Mouse (Mus musculus) hindbrain, embryonic 15.5 days (tissue): ENCODE measurements around the gene Rab9. TPM values are rescaled to one million over a fixed set of nuclear protein-coding genes. Genes with fewer than 3 reads are reported as not detected.
A peak's percentile ranks its signal among the peaks of the same experiment; 100 is the strongest.
"Not testable (repeated sequence)": the region's sequence is repeated elsewhere in the genome, so short reads cannot be mapped to it uniquely, and the experiment has no call there.

Experiments used
- ATAC-seq: fragments of 200-750 bp; cut with Nextera tagmentation; 2 replicates; pipeline ENCODE4 v1.8.0; 2017; ENCODE audit warnings: low read depth, moderate number of reproducible peaks, moderate TSS enrichment; ENCODE audit not compliant: low FRiP score
- H3K27ac ChIP-seq: fragments of 300-500 bp; sonication (generic); replicated peaks from 2 replicates; pipeline ENCODE4 v1.5.1; 2015; ENCODE audit warnings: mild to moderate bottlenecking, inconsistent platforms
- H3K27me3 ChIP-seq: fragments of 300-500 bp; sonication (generic); 2 replicates; pipeline ENCODE4 v1.6.1; 2015; ENCODE audit warnings: control low read depth, inconsistent platforms
- H3K36me3 ChIP-seq: fragments of 300-500 bp; sonication (generic); 2 replicates; pipeline ENCODE4 v1.6.1; 2015; ENCODE audit warnings: control low read depth, inconsistent platforms
- H3K4me1 ChIP-seq: fragments of 300-500 bp; sonication (generic); replicated peaks from 2 replicates; pipeline ENCODE4 v1.6.1; 2015; ENCODE audit warnings: control low read depth, inconsistent platforms
- H3K4me2 ChIP-seq: fragments of 300-500 bp; sonication (generic); 2 replicates; pipeline ENCODE4 v1.6.1; 2015; ENCODE audit warnings: moderate library complexity, mild to moderate bottlenecking, inconsistent platforms
- H3K4me3 ChIP-seq: fragments of 300-500 bp; sonication (generic); 2 replicates; pipeline ENCODE4 v1.5.1; 2015; ENCODE audit warnings: mild to moderate bottlenecking, inconsistent platforms
- H3K9ac ChIP-seq: fragments of 300-500 bp; sonication (generic); 2 replicates; pipeline ENCODE4 v1.6.1; 2015; ENCODE audit warnings: inconsistent platforms
- H3K9me3 ChIP-seq: fragments of 300-500 bp; sonication (generic); 2 replicates; pipeline ENCODE4 v1.6.1; 2016; ENCODE audit warnings: control low read depth, inconsistent platforms
- WGBS: fragments of 180-500 bp; shearing (Covaris S2); methylation state at CpG from one replicate; pipeline ENCODE4 v1.1.7; 2015; 5-methylcytosine and 5-hydroxymethylcytosine counted together
- polyA plus RNA-seq: library from polyadenylated mRNA; unstranded; fragments of >200 nt; fragmentation: Nextera tagmentation; extraction: Ambion mirVana; gene quantifications from 2 replicates; pipeline ENCODE4 v1.2.1, GENCODE M21; 2015

The Rab9 gene
- polyA plus RNA-seq, result 47.1 and 49.1 TPM in 2 replicates

GRCm38 (mm10) chrX:166479365-166479983, at the start of gene Rab9:
Gene Rab9 (minus strand): TSS chrX:166479867.
- WGBS, result 20% methylated on average over 36 of the region's 41 CpGs
- Histone ChIP-seq H3K36me3 (no peaks in the 10 kb centered on the region), H3K4me1 (peaks cover 12% of the 10 kb centered on the region), H3K9me3 (no peaks in the 10 kb centered on the region), H3K27me3 (no peaks in the 10 kb centered on the region), H3K27ac (peak within 1 kb of the TSS; percentile 84), H3K9ac (peak within 1 kb of the TSS; percentile 67), H3K4me3 (peak within 1 kb of the TSS; percentile 60), H3K4me2 (peak within 1 kb of the TSS; percentile 61)
- peak; percentile 99 for ATAC-seq

- H3K36me3 ChIP-seq, result no peaks in the 10 kb centered on the region
- no peak overlapping the region for H3K9ac ChIP-seq
- H3K4me2 ChIP-seq, result no peak overlapping the region
- ATAC-seq, result no peak
- no peak overlapping the region for H3K27ac ChIP-seq
- H3K4me1 ChIP-seq, result no peaks in the 10 kb centered on the region
- 92% methylated on average over 3 of the region's 3 CpGs for WGBS
- no peak overlapping the region for H3K4me3 ChIP-seq
- no peaks in the 10 kb centered on the region for H3K9me3 ChIP-seq
- H3K27me3 ChIP-seq, result no peaks in the 10 kb centered on the region
Measured at GRCm38 (mm10) chrX:166528126-166528525, 48.5 kb upstream of the Rab9 start.

DNA sequence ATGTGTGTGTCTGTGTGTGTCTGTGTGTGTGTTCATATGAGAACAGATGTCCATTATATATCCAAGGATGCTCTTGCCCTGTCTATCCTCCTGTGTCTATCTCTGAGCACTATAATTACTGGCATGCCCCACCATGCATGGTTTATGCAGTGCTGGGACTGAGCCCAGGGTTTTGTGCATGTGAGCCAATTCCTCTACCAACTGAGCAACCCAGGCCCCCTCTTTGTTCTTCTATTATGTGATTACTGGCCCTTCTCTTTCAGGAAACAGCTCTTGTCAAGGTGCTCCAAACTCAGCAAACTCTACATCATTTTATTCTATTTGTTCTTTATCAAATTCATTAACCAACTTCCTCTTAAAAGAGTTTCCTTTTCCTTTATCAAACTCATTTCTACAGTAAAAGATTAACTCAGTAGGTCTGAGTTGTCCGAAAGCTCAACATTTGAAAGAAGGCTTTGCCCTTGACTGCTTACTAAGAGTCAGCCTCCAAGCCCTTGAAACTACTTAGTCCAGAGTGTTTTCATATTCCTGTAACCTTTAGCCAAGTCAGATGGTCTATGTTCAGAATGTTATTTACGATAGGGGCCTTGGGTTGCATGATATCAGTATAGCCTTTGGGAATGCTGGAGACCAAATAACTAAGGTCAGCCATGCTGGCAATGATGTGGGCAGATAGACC, 46.1 kb upstream of the Rab9 start:
- ATAC-seq, result no peak
- Histone ChIP-seq H3K9ac (no peak overlapping the region), H3K27ac (no peak overlapping the region), H3K4me1 (no peaks in the 10 kb centered on the region), H3K4me3 (no peak overlapping the region), H3K27me3 (no peaks in the 10 kb centered on the region), H3K4me2 (no peak overlapping the region), H3K9me3 (no peaks in the 10 kb centered on the region), H3K36me3 (no peaks in the 10 kb centered on the region)
- 91% methylated on average over 2 of the region's 2 CpGs for WGBS

- 79% methylated on average over 5 of the region's 5 CpGs for WGBS
- Histone ChIP-seq H3K36me3 (no peaks in the 10 kb centered on the region), H3K4me1 (no peaks in the 10 kb centered on the region), H3K9me3 (no peaks in the 10 kb centered on the region), H3K4me2 (no peak overlapping the region), H3K27me3 (no peaks in the 10 kb centered on the region; the same call in 1 of the 2 replicates), H3K27ac (no peak overlapping the region), H3K9ac (no peak overlapping the region), H3K4me3 (no peak overlapping the region)
- ATAC-seq, result no peak
Measured at GRCm38 (mm10) chrX:166520782-166521181, 41.1 kb upstream of the Rab9 start.

DNA sequence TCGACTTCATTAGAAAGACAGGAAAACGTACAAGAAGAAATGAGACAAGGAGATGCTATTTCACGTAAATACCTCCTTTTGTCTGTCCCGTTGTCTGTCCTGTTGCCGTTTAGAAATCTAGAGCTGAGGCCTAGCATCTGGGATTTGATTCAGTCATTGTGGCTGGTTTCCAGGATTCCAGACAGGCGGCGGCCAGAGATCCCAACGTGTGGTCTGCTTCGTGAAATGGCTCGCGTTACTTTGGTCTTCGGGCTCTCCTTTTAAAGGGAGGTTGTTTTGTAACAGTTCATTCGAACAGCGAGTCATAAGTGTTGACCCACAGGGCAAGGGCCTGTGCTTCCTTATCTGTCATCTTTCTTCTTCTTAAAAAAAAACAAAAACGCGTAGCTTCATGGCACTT, 38.7 kb upstream of the Rab9 start, which contains the start of gene Tceanc:
TSS of gene Tceanc (minus strand) at position 223 of the 400 bp plus-strand sequence.
- no peaks in the 10 kb centered on the region; the same call in 1 of the 2 replicates for H3K27me3 ChIP-seq
- H3K4me1 ChIP-seq, result no peaks in the 10 kb centered on the region
- no peaks in the 10 kb centered on the region for H3K36me3 ChIP-seq
- H3K9me3 ChIP-seq, result no peaks in the 10 kb centered on the region
- no peak within 1 kb of the TSS for H3K27ac ChIP-seq
- H3K9ac ChIP-seq, result no peak within 1 kb of the TSS
- 67% methylated on average over 16 of the region's 16 CpGs for WGBS
- no peak within 1 kb of the TSS for H3K4me3 ChIP-seq
- H3K4me2 ChIP-seq, result no peak within 1 kb of the TSS
- no peak for ATAC-seq

GRCm38 (mm10) chrX:166516631-166517030, 37.0 kb upstream of the Rab9 start:
- 83% methylated on average over 1 of the region's 1 CpGs for WGBS

DNA sequence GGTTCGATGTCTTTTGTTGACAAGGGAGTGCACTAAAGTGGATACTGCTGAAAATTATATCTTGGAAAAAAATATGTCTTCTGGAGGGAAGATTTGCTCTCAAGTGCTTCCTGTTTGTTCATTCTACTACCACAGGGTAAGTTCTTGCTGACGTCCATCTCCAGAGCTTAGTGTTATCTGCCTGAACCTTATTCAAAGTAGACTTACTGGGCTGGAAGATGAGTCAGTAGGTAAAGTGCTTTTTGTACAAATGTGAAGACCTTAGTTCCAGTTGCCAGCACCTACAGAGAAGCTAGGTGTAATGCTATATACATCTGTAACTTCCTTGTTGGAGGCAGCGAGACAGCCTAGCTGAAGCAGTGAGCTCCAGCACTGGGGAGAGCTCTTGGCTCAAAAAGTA, 36.3 kb upstream of the Rab9 start:
- H3K27ac ChIP-seq, result no peak overlapping the region
- no peak overlapping the region for H3K4me2 ChIP-seq
- no peak overlapping the region for H3K4me3 ChIP-seq
- H3K36me3 ChIP-seq, result no peaks in the 10 kb centered on the region
- no peaks in the 10 kb centered on the region for H3K9me3 ChIP-seq
- H3K9ac ChIP-seq, result no peak overlapping the region
- no peaks in the 10 kb centered on the region; the same call in 1 of the 2 replicates for H3K27me3 ChIP-seq
- no peaks in the 10 kb centered on the region for H3K4me1 ChIP-seq
- WGBS, result 92% methylated on average over 3 of the region's 3 CpGs
- no peak for ATAC-seq

More at GRCm38 (mm10) chrX:166516631-166517030, 37.0 kb upstream of the Rab9 start:
- Histone ChIP-seq H3K27me3 (no peaks in the 10 kb centered on the region; the same call in 1 of the 2 replicates), H3K4me3 (no peak overlapping the region), H3K9ac (no peak overlapping the region), H3K36me3 (no peaks in the 10 kb centered on the region), H3K4me1 (no peaks in the 10 kb centered on the region), H3K9me3 (no peaks in the 10 kb centered on the region), H3K4me2 (no peak overlapping the region), H3K27ac (no peak overlapping the region)
- no peak for ATAC-seq

- H3K9ac ChIP-seq, H3K9me3 ChIP-seq, H3K4me1 ChIP-seq, H3K27me3 ChIP-seq, H3K4me3 ChIP-seq, H3K27ac ChIP-seq, ATAC-seq, H3K36me3 ChIP-seq: not testable (repeated sequence)
- peak overlapping the region; percentile 31 for H3K4me2 ChIP-seq
- 41% methylated on average over 12 of the region's 12 CpGs for WGBS
Measured at GRCm38 (mm10) chrX:166514035-166514434, 34.4 kb upstream of the Rab9 start.

DNA sequence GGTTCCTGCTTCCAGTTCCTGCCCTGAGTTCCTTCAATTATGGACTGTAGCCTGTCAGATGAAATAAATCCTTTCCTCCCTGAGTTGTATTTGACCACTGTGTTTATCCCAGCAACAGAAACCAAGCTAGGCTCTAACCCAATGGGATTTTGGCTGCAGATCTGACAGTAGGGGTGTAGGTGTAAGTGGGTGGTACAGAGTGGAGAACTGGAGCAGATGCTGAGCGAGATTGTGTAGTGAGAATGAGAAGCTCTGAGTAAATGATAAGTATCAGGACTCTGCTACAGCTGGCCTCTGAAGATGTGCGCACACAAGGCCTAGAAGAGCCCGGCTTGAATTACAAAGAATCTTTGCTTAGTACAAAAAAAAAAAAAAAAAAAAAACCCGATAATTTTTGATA, 32.4 kb upstream of the Rab9 start:
- Histone ChIP-seq H3K36me3 (no peaks in the 10 kb centered on the region), H3K9ac (no peak overlapping the region), H3K27ac (no peak overlapping the region), H3K4me3 (no peak overlapping the region), H3K4me1 (no peaks in the 10 kb centered on the region), H3K27me3 (no peaks in the 10 kb centered on the region; the same call in 1 of the 2 replicates), H3K4me2 (no peak overlapping the region), H3K9me3 (no peaks in the 10 kb centered on the region)
- 87% methylated on average over 4 of the region's 4 CpGs for WGBS
- no peak for ATAC-seq

- no peak for ATAC-seq
- no peaks in the 10 kb centered on the region for H3K36me3 ChIP-seq
- H3K27ac ChIP-seq, result no peak overlapping the region
- no peak overlapping the region for H3K9ac ChIP-seq
- H3K4me2 ChIP-seq, result no peak overlapping the region; the same call in 1 of the 2 replicates
- no peak overlapping the region for H3K4me3 ChIP-seq
- no peaks in the 10 kb centered on the region for H3K9me3 ChIP-seq
- H3K4me1 ChIP-seq, result no peaks in the 10 kb centered on the region
- no peaks in the 10 kb centered on the region; the same call in 1 of the 2 replicates for H3K27me3 ChIP-seq
Measured at GRCm38 (mm10) chrX:166511107-166511506, 31.4 kb upstream of the Rab9 start.

GRCm38 (mm10) chrX:166509761-166510738, 30.4 kb upstream of the Rab9 start:
- H3K9ac ChIP-seq, result peak overlapping the region; percentile 77
- no peaks in the 10 kb centered on the region for H3K27me3 ChIP-seq
- H3K4me3 ChIP-seq, result peak overlapping the region; percentile 61
- H3K9me3 ChIP-seq, result no peaks in the 10 kb centered on the region
- no peaks in the 10 kb centered on the region for H3K4me1 ChIP-seq
- ATAC-seq, result peak; percentile 99
- 19% methylated on average over 64 of the region's 65 CpGs for WGBS
- peak overlapping the region; percentile 99 for H3K27ac ChIP-seq
- peak overlapping the region; percentile 52 for H3K4me2 ChIP-seq
- H3K36me3 ChIP-seq, result no peaks in the 10 kb centered on the region
